Mouse (Mus musculus) hindbrain, embryonic 10.5 days (tissue): ENCODE measurements around the gene Fam185a. TPM values are rescaled to one million over a fixed set of nuclear protein-coding genes. Genes with fewer than 3 reads are reported as not detected.

Source experiments
- DNase-seq: peaks from one replicate; pipeline ENCODE4 v3.0.0-alpha.2; 2017; ENCODE audit warnings: low spot score
- H3K27ac ChIP-seq: fragments of 300-500 bp; sonication (generic); 2 replicates; pipeline ENCODE4 v1.5.1; 2016; ENCODE audit warnings: mild to moderate bottlenecking, moderate library complexity
- H3K27me3 ChIP-seq: fragments of 300-500 bp; sonication (generic); 2 replicates; pipeline ENCODE4 v1.6.1; 2016; ENCODE audit warnings: mild to moderate bottlenecking; ENCODE audit not compliant: poor library complexity, insufficient read depth, severe bottlenecking
- H3K36me3 ChIP-seq: fragments of 300-500 bp; sonication (generic); 2 replicates; pipeline ENCODE4 v1.6.1; 2016; ENCODE audit warnings: mild to moderate bottlenecking, moderate library complexity
- H3K4me1 ChIP-seq: fragments of 300-500 bp; sonication (generic); replicated peaks from 2 replicates; pipeline ENCODE4 v1.6.1; 2016; ENCODE audit warnings: mild to moderate bottlenecking
- H3K4me3 ChIP-seq: fragments of 300-500 bp; sonication (generic); 2 replicates; pipeline ENCODE4 v1.5.1; 2016; ENCODE audit warnings: mild to moderate bottlenecking, moderate library complexity
- H3K9me3 ChIP-seq: fragments of 300-500 bp; sonication (generic); 2 replicates; pipeline ENCODE4 v1.6.1; 2016; ENCODE audit warnings: mild to moderate bottlenecking, moderate library complexity
- WGBS: fragments of 180-500 bp; shearing (Covaris S2); methylation state at CpG from one replicate; pipeline ENCODE4 v1.1.7; 2016; 5-methylcytosine and 5-hydroxymethylcytosine counted together
- polyA plus RNA-seq: library from polyadenylated mRNA; unstranded; fragments of >200 nt; fragmentation: Nextera tagmentation; extraction: Ambion mirVana; gene quantifications from 2 replicates; pipeline ENCODE4 v1.2.1, GENCODE M21; 2016

Fam185a gene
- polyA plus RNA-seq, 1 experiment from 2014 or later, result 4.6 TPM

GRCm38 (mm10) chr5:21529110-21529720 is 104.5 kb downstream of the Fam185a start:
- peaks cover 15% of the 10 kb centered on the region for H3K4me1 ChIP-seq
- 0 out of 2 replicates have a peak, but pooled peaks cover 3% of the 10 kb centered on the region for H3K9me3 ChIP-seq
- H3K27ac ChIP-seq, result no peak overlapping the region
- DNase-seq, result no peak
- no peaks in the 10 kb centered on the region for H3K36me3 ChIP-seq
- H3K27me3 ChIP-seq, result no peaks in the 10 kb centered on the region
- WGBS, result 93% methylated on average over 8 of the region's 8 CpGs
- no peak overlapping the region for H3K4me3 ChIP-seq

Other genes starting within 250 kb of the Fam185a start
- 1.8 and 2.0 TPM in 2 replicates for gene Gsap, start 238.7 kb upstream of the Fam185a start, polyA plus RNA-seq
- gene Fgl2, start 52.3 kb upstream of the Fam185a start, polyA plus RNA-seq, result 2.2 and 2.3 TPM in 2 replicates
- gene Ccdc146, start 281 bp upstream of the Fam185a start, polyA plus RNA-seq, result 0.68 and 1.3 TPM in 2 replicates
- gene Lrrc17, start 118.6 kb downstream of the Fam185a start, polyA plus RNA-seq, result 6.1 and 12.8 TPM in 2 replicates
- 0.20 and 0.41 TPM in 2 replicates for gene Fbxl13, start 220.7 kb downstream of the Fam185a start, polyA plus RNA-seq
- gene Armc10, start 220.9 kb downstream of the Fam185a start, polyA plus RNA-seq, result 62.9 and 66.8 TPM in 2 replicates